Mouse (Mus musculus) cerebellum, postnatal 10 days (tissue): ENCODE results near the gene Gm15091.
"Not testable (repeated sequence)": the region's sequence is repeated elsewhere in the genome, so short reads cannot be mapped to it uniquely, and the experiment has no call there.

ENCODE experiments used
- DNase-seq, 2 experiments: peaks; one replicate each; pipeline ENCODE4 v3.0.0; 2021; ENCODE audit warnings: mixed read lengths in 2 of 2

Gm15091 gene

GRCm38 (mm10) chrX:149941355-149941754, at the start of gene Gm15091:
Gene Gm15091 (plus strand): TSS chrX:149941655.
- not testable (repeated sequence) for DNase-seq
